In the genomic region with DNA sequence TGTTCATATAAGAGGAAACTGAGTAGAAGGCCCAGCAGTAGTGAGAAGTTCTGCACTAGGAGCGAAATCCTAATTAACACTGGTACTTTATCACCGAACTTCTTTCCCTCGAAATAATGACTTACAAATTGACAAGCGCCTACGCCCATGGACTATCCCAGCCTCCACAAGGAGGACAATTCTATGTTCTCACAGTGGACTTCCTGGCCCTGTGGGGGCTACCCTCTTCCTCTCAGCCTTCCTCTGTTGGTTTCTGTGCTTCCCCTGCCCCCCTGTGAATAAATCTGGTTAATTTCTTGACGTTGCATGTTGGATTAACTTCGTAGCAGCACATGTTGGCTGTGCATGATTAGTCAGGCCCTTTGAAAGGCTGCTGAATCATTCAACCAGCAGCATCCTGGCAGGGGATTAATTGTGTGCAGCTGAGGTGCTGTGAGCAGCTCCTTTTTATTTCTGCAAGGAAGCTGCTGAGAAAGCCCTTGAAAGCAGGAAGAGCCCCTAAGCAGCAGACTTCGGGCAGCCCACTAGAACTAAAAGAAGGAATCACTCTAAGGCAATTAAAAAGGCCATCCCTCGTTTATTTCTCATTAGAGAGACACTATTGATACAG, we compare ENCODE assay signal across 15 mouse cellular contexts.
DNase-seq lines count a peak whose midpoint lies in the region; ATAC-seq lines count a peak whose summit lies in the region.
"Had no signal": no experiment of that assay in that cellular context is flagged by ENCODE, and none has a peak within 500 bp of the region (broad histone marks: within the 10 kb centered on the region; RNA-seq: fewer than 3 reads in every experiment).

No protein-coding gene starts in this region.

- no peaks in the 10 kb centered on the region for H3K36me3 ChIP-seq in hindbrain, embryonic 11.5 days (ENCODE audit: control insufficient read depth, insufficient read depth, low read length)
- H3K36me3 ChIP-seq in hindbrain, embryonic 16.5 days (ENCODE audit: control insufficient read depth, insufficient read depth, low read length) = no peaks in the 10 kb centered on the region
- no peaks in the 10 kb centered on the region for H3K36me3 ChIP-seq in forebrain, embryonic 14.5 days (ENCODE audit: control insufficient read depth, insufficient read depth, low read length)
- no peaks in the 10 kb centered on the region for H3K36me3 ChIP-seq in midbrain, embryonic 13.5 days
- H3K36me3 ChIP-seq: heart, embryonic 13.5 days; liver, embryonic 12.5 days had no signal

- ATAC-seq in hindbrain, embryonic 11.5 days (ENCODE audit: low FRiP score) = no peak
- ATAC-seq in hindbrain, embryonic 16.5 days = no peak
- ATAC-seq in forebrain, embryonic 14.5 days = 0 out of 2 replicates have a peak, but pooled peaks have one; percentile 52
- ATAC-seq in midbrain, embryonic 13.5 days = peak; percentile 35; the same call in 1 of the 2 replicates
- ATAC-seq: liver, embryonic 12.5 days had no signal

- H3K27ac ChIP-seq in hindbrain, embryonic 11.5 days (ENCODE audit: low read depth, low read length) = no peak overlapping the region
- H3K27ac ChIP-seq in hindbrain, embryonic 16.5 days (ENCODE audit: low read depth, low read length) = no peak overlapping the region
- H3K27ac ChIP-seq in forebrain, embryonic 14.5 days (ENCODE audit: low read depth, low read length) = no peak overlapping the region
- H3K27ac ChIP-seq in midbrain, embryonic 13.5 days = peak overlapping the region; percentile 41; the same call in 1 of the 2 replicates
- H3K27ac ChIP-seq: heart, embryonic 13.5 days; layer of hippocampus, adult 2 months; liver, embryonic 12.5 days had no signal

- intact Hi-C loops in heart, postnatal 25 days (cut with DNase I) = no loop called here

- DNase-seq in hindbrain, embryonic 11.5 days (ENCODE audit: low spot score) = peak; percentile 46
- DNase-seq in embryo, embryonic 10.5 days (ENCODE audit: low spot score) = peak; percentile 66
- peak; percentile 74 for DNase-seq in forebrain, embryonic 14.5 days (ENCODE audit: low spot score)
- no peak for DNase-seq in lung, postnatal 36 days
- no peak for DNase-seq in heart, postnatal 25 days (ENCODE audit: low spot score)
- no peak for DNase-seq in thymus, postnatal 0 days (ENCODE audit: low spot score)
- DNase-seq: cerebellum, adult 11 months; gastrocnemius, postnatal 36 days; right cerebral cortex, postnatal 25 days; thymus, adult 2 months had no signal

- no peak overlapping the region for H3K9ac ChIP-seq in hindbrain, embryonic 11.5 days (ENCODE audit: low read depth, low read length)
- H3K9ac ChIP-seq in hindbrain, embryonic 16.5 days (ENCODE audit: low read depth, low read length) = no peak overlapping the region
- no peak overlapping the region for H3K9ac ChIP-seq in forebrain, embryonic 14.5 days (ENCODE audit: low read length)
- no peak overlapping the region for H3K9ac ChIP-seq in midbrain, embryonic 13.5 days (replicated peaks)
- H3K9ac ChIP-seq: heart, embryonic 13.5 days; liver, embryonic 12.5 days had no signal

- H3K9me3 ChIP-seq in hindbrain, embryonic 11.5 days (ENCODE audit: control insufficient read depth, low read length) = no peaks in the 10 kb centered on the region
- no peaks in the 10 kb centered on the region for H3K9me3 ChIP-seq in hindbrain, embryonic 16.5 days (ENCODE audit: control insufficient read depth, low read length)
- H3K9me3 ChIP-seq in forebrain, embryonic 14.5 days (replicated peaks; ENCODE audit: control insufficient read depth, low read length) = no peaks in the 10 kb centered on the region
- no peaks in the 10 kb centered on the region for H3K9me3 ChIP-seq in midbrain, embryonic 13.5 days
- H3K9me3 ChIP-seq: heart, embryonic 13.5 days; liver, embryonic 12.5 days had no signal

- no peak overlapping the region for H3K4me3 ChIP-seq in hindbrain, embryonic 11.5 days (ENCODE audit: low read depth, low read length)
- no peak overlapping the region for H3K4me3 ChIP-seq in hindbrain, embryonic 16.5 days (ENCODE audit: low read length)
- H3K4me3 ChIP-seq in forebrain, embryonic 14.5 days (ENCODE audit: low read depth, low read length) = no peak overlapping the region
- H3K4me3 ChIP-seq in midbrain, embryonic 13.5 days (replicated peaks) = no peak overlapping the region
- H3K4me3 ChIP-seq: heart, embryonic 13.5 days; layer of hippocampus, adult 2 months; liver, embryonic 12.5 days had no signal

- H3K4me2 ChIP-seq in hindbrain, embryonic 11.5 days (replicated peaks; ENCODE audit: low read depth, low read length) = no peak overlapping the region
- H3K4me2 ChIP-seq in hindbrain, embryonic 16.5 days (ENCODE audit: low read length) = no peak overlapping the region
- H3K4me2 ChIP-seq in forebrain, embryonic 14.5 days (ENCODE audit: low read length) = no peak overlapping the region
- H3K4me2 ChIP-seq in midbrain, embryonic 13.5 days (replicated peaks) = no peak overlapping the region
- H3K4me2 ChIP-seq: heart, embryonic 13.5 days; liver, embryonic 12.5 days had no signal

- 54% methylated on average over 9 of the region's 9 CpGs for WGBS in hindbrain, embryonic 11.5 days
- WGBS in hindbrain, embryonic 16.5 days = 39% methylated on average over 9 of the region's 9 CpGs
- WGBS in forebrain, embryonic 14.5 days = 8% methylated on average over 9 of the region's 9 CpGs
- WGBS in midbrain, embryonic 13.5 days = 27% methylated on average over 9 of the region's 9 CpGs

- peaks cover 4% of the 10 kb centered on the region for H3K4me1 ChIP-seq in hindbrain, embryonic 11.5 days (replicated peaks; ENCODE audit: control insufficient read depth, insufficient read depth, low read length)
- H3K4me1 ChIP-seq in hindbrain, embryonic 16.5 days (ENCODE audit: control insufficient read depth, insufficient read depth, low read depth, low read length) = peaks cover 7% of the 10 kb centered on the region
- H3K4me1 ChIP-seq in forebrain, embryonic 14.5 days (ENCODE audit: control insufficient read depth, insufficient read depth, low read length) = peaks cover 15% of the 10 kb centered on the region
- H3K4me1 ChIP-seq in midbrain, embryonic 13.5 days (replicated peaks) = peaks cover 30% of the 10 kb centered on the region
- H3K4me1 ChIP-seq: liver, embryonic 12.5 days had no signal

- H3K27me3 ChIP-seq in hindbrain, embryonic 11.5 days (ENCODE audit: control insufficient read depth, insufficient read depth, low read length) = no peaks in the 10 kb centered on the region; the same call in 1 of the 2 replicates
- no peaks in the 10 kb centered on the region for H3K27me3 ChIP-seq in hindbrain, embryonic 16.5 days (replicated peaks; ENCODE audit: control insufficient read depth, insufficient read depth, low read length)
- no peaks in the 10 kb centered on the region for H3K27me3 ChIP-seq in forebrain, embryonic 14.5 days (replicated peaks; ENCODE audit: control insufficient read depth, insufficient read depth, low read length)
- peaks cover 5% of the 10 kb centered on the region for H3K27me3 ChIP-seq in midbrain, embryonic 13.5 days

Comparison
In these comparisons a context has a peak if more than half of its experiments do, and no peak if none do; other contexts are left out.
1. ATAC-seq: peak in forebrain, embryonic 14.5 days (single experiment) and midbrain, embryonic 13.5 days (single experiment); none in hindbrain, embryonic 11.5 days (single experiment) and hindbrain, embryonic 16.5 days (single experiment).
2. DNase-seq: peak in hindbrain, embryonic 11.5 days (single experiment), embryo, embryonic 10.5 days (single experiment) and forebrain, embryonic 14.5 days (single experiment); none in lung, postnatal 36 days (single experiment), heart, postnatal 25 days (single experiment) and thymus, postnatal 0 days (single experiment).